Mouse (Mus musculus) lung, postnatal 4 days (tissue): ENCODE results near the gene Rasip1.
A peak's percentile ranks its signal among the peaks of the same experiment; 100 is the strongest.
"Not testable (repeated sequence)": the region's sequence is repeated elsewhere in the genome, so short reads cannot be mapped to it uniquely, and the experiment has no call there.

Experiments used
- DNase-seq, 2 experiments: peaks; one replicate each; pipeline ENCODE4 v3.0.0; 2021

Rasip1 gene

GRCm38 (mm10) chr7:45645591-45645971 lies 18.3 kb downstream of the Rasip1 start:
- no peak for DNase-seq

GRCm38 (mm10) chr7:45646671-45647070 lies 19.4 kb downstream of the Rasip1 start:
- DNase-seq: peak in 1 of 2 experiments; percentile 18

GRCm38 (mm10) chr7:45649351-45649750 lies 22.1 kb downstream of the Rasip1 start:
- DNase-seq: no peak

GRCm38 (mm10) chr7:45650484-45650883 lies 23.2 kb downstream of the Rasip1 start:
- DNase-seq: not testable (repeated sequence)

- DNase-seq: peak in 1 of 2 experiments; percentile 15
Observed at GRCm38 (mm10) chr7:45654424-45655047, 27.2 kb downstream of the Rasip1 start.

- peak in 1 of 2 experiments; percentile 19 for DNase-seq
Observed at GRCm38 (mm10) chr7:45660746-45661478, 33.6 kb downstream of the Rasip1 start.

- DNase-seq: peak in 1 of 2 experiments; percentile 4
Observed at GRCm38 (mm10) chr7:45661702-45662101, 34.4 kb downstream of the Rasip1 start.

- peak in 1 of 2 experiments; percentile 23 for DNase-seq
Observed at GRCm38 (mm10) chr7:45665303-45666138, 38.2 kb downstream of the Rasip1 start.

- peak in 1 of 2 experiments; percentile 17 for DNase-seq
Observed at GRCm38 (mm10) chr7:45666161-45666560, 38.9 kb downstream of the Rasip1 start, which contains the start of gene Fut2. Fut2 (minus strand) TSS chr7:45666394.

- peak in 1 of 2 experiments; percentile 11 for DNase-seq
Observed at GRCm38 (mm10) chr7:45667761-45668160, 40.5 kb downstream of the Rasip1 start.

GRCm38 (mm10) chr7:45668921-45669320 lies 41.6 kb downstream of the Rasip1 start:
- no peak for DNase-seq

GRCm38 (mm10) chr7:45677627-45678295 lies 50.5 kb downstream of the Rasip1 start:
- DNase-seq: no peak

GRCm38 (mm10) chr7:45678513-45678912 lies 51.2 kb downstream of the Rasip1 start:
- DNase-seq: no peak

- peak; percentile 57 to 71 for DNase-seq
Observed at GRCm38 (mm10) chr7:45679966-45680621, 52.8 kb downstream of the Rasip1 start.

GRCm38 (mm10) chr7:45681046-45681736 lies 53.9 kb downstream of the Rasip1 start:
- DNase-seq: peak; percentile 55 to 72

GRCm38 (mm10) chr7:45682144-45683126 lies 55.1 kb downstream of the Rasip1 start:
- DNase-seq: peak; percentile 90 to 92

- DNase-seq: no peak
Observed at GRCm38 (mm10) chr7:45683396-45684050, 56.2 kb downstream of the Rasip1 start, which contains the start of gene Ntn5. Ntn5 (plus strand) TSS chr7:45684022.

- DNase-seq: no peak
Observed at GRCm38 (mm10) chr7:45685811-45686210, 58.5 kb downstream of the Rasip1 start.

- peak in 1 of 2 experiments; percentile 29 for DNase-seq
Observed at GRCm38 (mm10) chr7:45686841-45687240, 59.6 kb downstream of the Rasip1 start.
